Mouse (Mus musculus) hematopoietic stem cell, adult 5-6 weeks (primary cell): ENCODE measurements around the gene Kndc1. TPM values are rescaled to one million over a fixed set of nuclear protein-coding genes. Genes with fewer than 3 reads are reported as not detected.

Source experiments
- ATAC-seq, 2 experiments: fragments of 125-278 bp in 1 of 2; replicated peaks in 1 of 2; 2 replicates each; pipeline ENCODE4 v1.8.0; 2016 to 2017; ENCODE audit warnings: inconsistent platforms in 2 of 2, mild to moderate bottlenecking in 2 of 2, moderate number of reproducible peaks in 2 of 2, low read depth in 1 of 2, moderate TSS enrichment in 1 of 2; ENCODE audit not compliant: low FRiP score in 2 of 2, poor library complexity in 2 of 2, severe bottlenecking in 2 of 2, insufficient read depth in 1 of 2, low TSS enrichment in 1 of 2
- total RNA-seq: library from RNA; stranded (forward); fragments of 172-1452, 232-1000 nt; gene quantifications from 2 replicates; pipeline ENCODE4 v1.2.3, GENCODE M21; 2017

Kndc1 gene
- total RNA-seq, 1 experiment from 2014 or later, result not detected

DNA sequence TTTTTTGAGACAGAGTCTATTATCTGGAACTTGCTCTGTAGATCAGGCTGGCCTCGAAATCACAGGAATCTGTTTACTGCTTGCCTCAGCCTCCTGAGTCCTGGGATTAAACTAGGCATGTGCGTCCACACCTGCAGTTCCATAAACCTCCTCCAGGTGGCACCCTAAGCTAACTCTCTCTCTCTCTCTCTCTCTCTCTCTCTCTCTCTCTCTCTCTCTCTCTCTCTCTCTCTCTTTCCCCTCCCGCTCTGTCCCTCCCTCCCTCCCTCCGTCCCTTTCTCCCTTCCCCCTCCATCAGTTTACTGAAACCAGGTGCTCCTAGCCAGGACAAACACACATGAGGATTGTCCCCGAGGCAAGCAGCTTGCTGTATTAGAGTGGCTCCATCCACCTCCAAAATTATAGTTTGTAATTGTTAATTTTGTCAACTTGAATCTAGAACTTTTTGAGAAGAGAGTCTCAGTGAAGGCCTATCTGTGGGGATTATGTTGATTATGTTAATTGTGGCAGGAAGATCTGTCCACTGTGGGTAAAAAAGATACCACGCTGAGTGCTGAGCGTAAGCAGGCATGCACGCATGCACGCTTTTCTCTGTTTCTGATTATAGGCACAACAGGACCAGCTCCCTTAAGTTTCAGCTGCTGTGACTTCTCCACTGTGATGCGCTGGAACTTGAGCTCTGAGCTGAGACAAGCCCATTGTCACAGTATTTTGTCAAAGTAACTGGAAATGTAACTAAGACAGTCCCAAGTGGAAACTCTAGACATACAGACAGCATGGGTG lies 75.0 kb downstream of the Kndc1 start:
- ATAC-seq, result no peak; a peak in 1 of 4 replicates

DNA sequence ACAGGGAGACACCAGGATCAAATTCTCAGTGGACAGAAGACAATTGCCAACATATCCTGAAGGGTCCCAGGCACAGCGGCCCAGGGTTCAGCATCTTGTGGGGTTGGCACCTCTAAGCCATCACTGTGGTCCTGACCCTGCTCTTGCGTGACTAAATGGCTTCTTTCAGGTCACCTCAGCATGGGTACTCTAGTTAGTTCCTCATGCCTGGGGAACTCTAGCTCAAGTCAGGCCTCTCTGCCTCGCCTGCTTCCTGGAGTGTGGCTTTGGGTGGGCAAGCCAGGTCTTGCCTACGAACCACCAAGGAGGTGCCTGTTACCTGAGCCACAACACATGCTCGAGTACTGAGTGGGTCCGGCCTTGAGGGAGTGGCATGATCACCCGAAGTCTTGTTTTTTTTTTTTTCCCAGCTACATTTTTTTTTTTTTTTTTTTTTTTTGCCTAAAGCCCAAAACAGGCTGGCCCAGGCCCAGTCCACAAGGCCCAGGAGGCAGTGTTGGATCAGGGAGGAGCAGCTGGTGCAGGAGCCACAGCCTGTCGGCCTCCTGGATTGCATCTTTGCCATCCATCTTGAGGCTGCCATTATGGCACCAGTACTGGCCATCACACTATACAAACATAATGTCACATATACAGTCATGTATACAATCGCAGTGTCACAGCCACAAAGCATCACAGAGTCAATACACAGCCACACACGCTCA lies 75.9 kb downstream of the Kndc1 start:
- no peak for ATAC-seq

GRCm38 (mm10) chr7:139970979-139971378 lies 76.5 kb downstream of the Kndc1 start:
- no peak for ATAC-seq

DNA sequence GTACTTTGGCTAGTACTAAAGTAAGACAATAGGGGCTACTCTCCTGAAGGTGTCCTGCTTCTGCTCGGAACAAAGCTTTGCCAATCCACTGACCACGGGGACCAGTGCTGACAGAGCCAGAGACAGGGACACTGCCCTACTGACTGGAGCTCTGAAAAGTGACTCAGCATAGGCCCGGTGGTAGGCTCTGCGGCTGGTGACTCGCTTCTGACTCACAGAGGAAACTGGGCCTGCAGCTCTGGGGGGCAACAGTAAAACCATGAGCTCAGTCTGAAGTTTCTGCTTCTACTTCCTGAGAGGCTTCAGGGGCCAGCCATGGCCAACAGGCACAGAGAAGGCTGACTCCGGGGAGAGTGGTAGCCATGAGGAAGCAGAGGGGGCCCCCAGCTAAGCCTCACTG lies 76.9 kb downstream of the Kndc1 start:
- ATAC-seq, result peak; percentile 47 to 67

GRCm38 (mm10) chr7:139972923-139973331 lies 78.4 kb downstream of the Kndc1 start:
- ATAC-seq, result no peak

DNA sequence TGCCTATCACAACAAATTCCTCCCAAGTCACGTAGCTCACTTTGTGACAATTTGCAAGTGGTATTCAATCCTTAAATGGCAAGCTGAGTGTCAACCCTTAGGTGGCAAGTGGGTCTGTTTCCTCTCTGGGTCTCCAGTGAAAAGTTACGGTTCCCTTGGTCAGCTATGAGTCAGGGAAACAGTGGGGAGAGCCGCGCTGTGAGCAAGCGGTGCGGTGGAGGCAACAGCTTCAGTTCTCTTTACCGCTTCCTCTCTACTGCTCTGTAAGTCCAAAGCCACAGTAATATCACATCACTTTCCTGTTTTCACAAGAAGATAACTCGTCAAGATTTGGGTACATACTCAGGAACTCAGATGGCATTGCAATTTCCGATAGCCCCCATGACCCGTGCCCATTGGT lies 79.8 kb downstream of the Kndc1 start:
- ATAC-seq, result peak; percentile 58 to 71

DNA sequence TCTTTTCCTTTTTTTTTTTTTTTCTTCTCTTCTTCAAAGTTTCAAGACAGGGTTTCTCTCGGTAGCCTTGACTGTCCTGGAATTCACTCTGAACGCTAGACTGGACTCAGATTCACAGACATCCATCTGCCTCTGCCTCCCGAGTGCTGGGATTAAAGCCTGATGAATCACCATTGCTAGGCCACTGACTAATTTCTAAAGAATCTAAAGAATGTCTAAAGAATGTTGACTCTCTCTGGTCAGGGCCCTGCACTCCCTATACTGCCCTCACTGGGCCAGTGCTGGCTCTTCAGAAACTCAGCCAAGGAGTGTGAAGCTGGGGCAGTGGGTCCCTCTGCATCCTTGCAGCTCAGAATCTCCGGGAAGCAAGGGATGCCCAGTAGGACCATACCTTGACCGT lies 81.0 kb downstream of the Kndc1 start:
- ATAC-seq, result no peak

DNA sequence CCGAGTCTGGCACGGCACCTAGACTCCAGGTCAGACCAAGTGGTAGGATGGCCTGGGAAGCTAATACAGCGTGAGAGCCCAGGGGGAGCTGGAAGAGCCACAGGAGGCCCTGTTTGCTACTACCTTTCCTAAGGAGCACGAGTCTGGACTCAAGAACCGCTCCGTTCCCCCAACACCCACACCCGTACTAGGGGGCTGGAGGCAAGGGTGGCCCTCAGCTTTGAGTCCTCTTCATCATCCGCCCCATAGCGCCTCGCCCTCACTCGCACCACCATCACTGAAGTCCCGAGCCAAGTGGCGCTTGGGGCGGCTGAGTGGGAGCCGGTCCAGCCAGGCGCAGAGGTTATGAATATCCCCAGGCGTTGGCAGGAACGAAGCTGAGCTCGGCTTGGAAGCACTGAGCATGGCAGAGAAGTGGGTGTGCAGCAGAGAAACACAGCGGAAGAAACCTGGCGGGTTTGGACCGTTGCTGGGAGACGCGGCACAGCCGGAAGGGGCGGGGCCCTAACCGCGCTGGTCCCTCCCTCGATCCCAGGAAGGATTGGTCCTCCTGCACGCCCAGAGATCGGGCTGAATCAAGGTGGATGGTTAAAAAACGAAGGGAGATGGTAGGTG lies 83.9 kb downstream of the Kndc1 start, which contains the start of gene 6430531B16Rik:
6430531B16Rik (minus strand) TSS at position 478 of the 615 bp plus-strand sequence.
- peak; percentile 68 to 79 for ATAC-seq

GRCm38 (mm10) chr7:139979011-139979719 lies 84.7 kb downstream of the Kndc1 start:
- no peak; a peak in 1 of 4 replicates for ATAC-seq

DNA sequence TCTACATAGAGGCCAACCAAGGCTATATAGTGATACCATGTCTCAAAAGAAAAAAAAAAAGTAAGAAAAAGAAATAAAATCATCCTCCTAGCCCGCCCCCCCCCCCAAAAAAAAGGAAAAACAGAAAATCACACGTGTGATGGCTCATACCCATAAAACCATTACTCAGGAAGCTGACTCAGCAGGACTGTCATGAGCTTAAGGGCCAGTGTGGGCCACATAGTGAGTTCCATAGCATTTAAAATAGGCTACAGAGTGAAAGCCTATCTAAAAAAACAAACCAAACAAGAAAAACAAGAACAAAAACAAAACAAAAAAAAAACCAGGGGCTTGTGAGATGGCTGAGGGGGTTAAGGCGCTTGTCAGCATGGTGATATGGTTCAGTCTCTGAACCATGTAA lies 86.3 kb downstream of the Kndc1 start:
- no peak for ATAC-seq

GRCm38 (mm10) chr7:139982058-139982457 lies 87.6 kb downstream of the Kndc1 start:
- no peak for ATAC-seq

DNA sequence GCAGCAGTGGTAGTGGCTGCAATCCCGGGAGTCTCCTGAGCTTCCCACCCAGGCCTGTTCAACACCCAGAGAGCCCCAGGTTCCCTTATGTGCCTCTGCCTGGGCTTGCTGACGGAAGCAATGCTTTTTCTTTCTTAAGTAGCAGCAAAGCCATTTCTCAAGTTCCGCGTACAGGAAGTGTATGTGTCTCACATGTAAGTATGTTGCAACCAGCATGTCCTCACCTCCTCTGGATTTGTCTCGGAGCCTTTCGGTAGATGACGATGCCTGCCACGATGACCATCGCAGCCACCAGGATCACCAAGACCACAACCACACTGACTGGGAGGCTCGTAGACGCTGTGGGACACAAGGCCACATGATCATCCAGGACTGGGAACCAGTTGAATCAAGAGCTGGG lies 90.0 kb downstream of the Kndc1 start:
- ATAC-seq, result peak; percentile 60 to 72; a peak in 3 of 4 replicates

DNA sequence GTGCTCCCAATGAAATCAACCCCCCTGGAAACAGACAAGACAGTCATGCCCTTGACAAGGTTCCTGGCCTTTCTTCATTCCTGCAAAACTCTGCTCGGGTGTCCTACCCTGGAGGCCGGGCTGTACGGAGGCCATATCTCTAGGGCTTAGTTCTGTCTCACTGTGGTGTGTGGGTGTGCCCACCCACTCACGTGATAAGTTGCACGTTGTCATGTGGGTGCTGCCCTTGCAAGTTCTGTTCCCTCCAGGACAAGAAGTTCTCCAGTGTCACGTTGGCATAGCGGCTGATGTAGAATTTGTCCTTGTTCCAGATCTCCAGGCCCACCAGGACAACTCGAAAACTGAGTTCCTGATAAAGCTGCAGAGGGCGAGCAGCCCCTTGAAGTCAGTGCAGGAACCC lies 93.8 kb downstream of the Kndc1 start:
- no peak for ATAC-seq

- ATAC-seq, result no peak
Measured at GRCm38 (mm10) chr7:139990864-139991394, 96.4 kb downstream of the Kndc1 start.
